Mouse (Mus musculus): ENCODE data around the gene Olfr551.
A peak's percentile ranks its signal among the peaks of the same experiment; 100 is the strongest.
"Not testable (repeated sequence)": the region's sequence is repeated elsewhere in the genome, so short reads cannot be mapped to it uniquely, and the experiment has no call there.

The Olfr551 gene

GRCm38 (mm10) chr7:102591786-102592185 lies at the start of gene Olfr551:
Olfr551 (minus strand) TSS chr7:102591886.
- DNase-seq = no peak

GRCm38 (mm10) chr7:102638132-102638531 lies 46.4 kb upstream of the Olfr551 start, which contains the start of gene Olfr554:
Olfr554 (plus strand) TSS chr7:102638432.
- DNase-seq = no peak

GRCm38 (mm10) chr7:102636665-102637064 lies 45.0 kb upstream of the Olfr551 start:
- DNase-seq = peak; percentile 8

GRCm38 (mm10) chr7:102620368-102620767 lies 28.7 kb upstream of the Olfr551 start:
- DNase-seq = not testable (repeated sequence)

- no peak for DNase-seq
Observed at GRCm38 (mm10) chr7:102619608-102620007, 27.9 kb upstream of the Olfr551 start.

- DNase-seq = no peak
Observed at GRCm38 (mm10) chr7:102618118-102618517, 26.4 kb upstream of the Olfr551 start, which contains the start of gene Olfr553. Olfr553 (minus strand) TSS chr7:102618218.

GRCm38 (mm10) chr7:102597378-102598031 lies 5.8 kb upstream of the Olfr551 start, which contains the start of gene Olfr552:
Olfr552 (plus strand) TSS chr7:102597770.
- DNase-seq = no peak

GRCm38 (mm10) chr7:102575998-102576397 lies 15.7 kb downstream of the Olfr551 start:
- no peak for DNase-seq

- no peak for DNase-seq
Observed at GRCm38 (mm10) chr7:102573174-102573830, 18.4 kb downstream of the Olfr551 start.

- DNase-seq = no peak
Observed at GRCm38 (mm10) chr7:102571142-102571541, 20.5 kb downstream of the Olfr551 start, which contains the start of gene Olfr550. Olfr550 (plus strand) TSS chr7:102571442.

- DNase-seq = no peak
Observed at GRCm38 (mm10) chr7:102566219-102566618, 25.5 kb downstream of the Olfr551 start.

GRCm38 (mm10) chr7:102564999-102565997 lies 26.4 kb downstream of the Olfr551 start, which contains the start of gene Trim21:
Trim21 (minus strand) TSS chr7:102565486.
- DNase-seq = peak; percentile 27

GRCm38 (mm10) chr7:102553279-102553678 lies 38.4 kb downstream of the Olfr551 start:
- no peak for DNase-seq

GRCm38 (mm10) chr7:102549570-102549969 lies 42.1 kb downstream of the Olfr551 start, which contains the start of gene Olfr549:
Olfr549 (plus strand) TSS chr7:102549870.
- no peak for DNase-seq

GRCm38 (mm10) chr7:102541251-102541650 lies 50.4 kb downstream of the Olfr551 start:
- DNase-seq = no peak

GRCm38 (mm10) chr7:102540596-102540995 lies 51.1 kb downstream of the Olfr551 start, which contains the start of gene Olfr548-ps1:
Olfr548-ps1 (plus strand) TSS chr7:102540896.
- DNase-seq = no peak

- no peak for DNase-seq
Observed at GRCm38 (mm10) chr7:102534449-102534848, 57.2 kb downstream of the Olfr551 start, which contains the start of gene Olfr547. Olfr547 (plus strand) TSS chr7:102534749.
